Mouse (Mus musculus) neural tube, embryonic 14.5 days (tissue): Measurements from ENCODE around the gene Fhod1. TPM values are rescaled to one million over a fixed set of nuclear protein-coding genes. Genes with fewer than 3 reads are reported as not detected.

Experiments used
- ATAC-seq: fragments of 200-750 bp; cut with Nextera tagmentation; 2 replicates; pipeline ENCODE4 v1.8.0; 2017; ENCODE audit warnings: low read depth, mild to moderate bottlenecking, moderate TSS enrichment, moderate library complexity
- H3K27ac ChIP-seq: fragments of 300-500 bp; sonication (generic); 2 replicates; pipeline ENCODE4 v1.5.1; 2014; ENCODE audit warnings: low read depth, mild to moderate bottlenecking, control low read depth, low read length, moderate library complexity, mixed read lengths
- H3K27me3 ChIP-seq: fragments of 300-500 bp; sonication (generic); 2 replicates; pipeline ENCODE4 v1.6.1; 2014; ENCODE audit warnings: low read length; ENCODE audit not compliant: control insufficient read depth, insufficient read depth
- H3K36me3 ChIP-seq: fragments of 300-500 bp; sonication (generic); 2 replicates; pipeline ENCODE4 v1.6.1; 2014; ENCODE audit warnings: low read length, mixed read lengths; ENCODE audit not compliant: control insufficient read depth, insufficient read depth
- H3K4me1 ChIP-seq: fragments of 300-500 bp; sonication (generic); 2 replicates; pipeline ENCODE4 v1.6.1; 2014; ENCODE audit warnings: low read length; ENCODE audit not compliant: control insufficient read depth, insufficient read depth
- H3K4me2 ChIP-seq: fragments of 300-500 bp; sonication (generic); 2 replicates; pipeline ENCODE4 v1.6.1; 2014; ENCODE audit warnings: mild to moderate bottlenecking, low read depth, low read length, control low read depth
- H3K4me3 ChIP-seq: fragments of 300-500 bp; sonication (generic); 2 replicates; pipeline ENCODE4 v1.5.1; 2014; ENCODE audit warnings: low read depth, low read length, control low read depth, mixed read lengths
- H3K9ac ChIP-seq: fragments of 300-500 bp; sonication (generic); replicated peaks from 2 replicates; pipeline ENCODE4 v1.6.1; 2014; ENCODE audit warnings: low read depth, mild to moderate bottlenecking, control low read depth, low read length, mixed read lengths
- H3K9me3 ChIP-seq: fragments of 300-500 bp; sonication (generic); 2 replicates; pipeline ENCODE4 v1.6.1; 2016; ENCODE audit warnings: low read length; ENCODE audit not compliant: control insufficient read depth
- WGBS: fragments of 180-500 bp; shearing (Covaris S2); extraction: QIAGEN DNeasy Blood & Tissue Kit; methylation state at CpG from one replicate; pipeline ENCODE4 v1.1.7; 2014; 5-methylcytosine and 5-hydroxymethylcytosine counted together
- microRNA counts: library from miRNA; unstranded; fragments of <30 nt; microRNA quantifications from one replicate; lab custom pipeline; 2016
- microRNA-seq: library from miRNA; unstranded; fragments of <30 nt; microRNA quantifications from one replicate; pipeline ENCODE4, GENCODE M21; 2016
- polyA plus RNA-seq: library from polyadenylated mRNA; unstranded; fragments of >200 nt; fragmentation: Nextera tagmentation; extraction: Ambion mirVana; gene quantifications from 2 replicates; pipeline ENCODE4 v1.2.1, GENCODE M21; 2014

Gene Fhod1
- polyA plus RNA-seq, 1 experiment from 2014 or later: 0.88 TPM

DNA sequence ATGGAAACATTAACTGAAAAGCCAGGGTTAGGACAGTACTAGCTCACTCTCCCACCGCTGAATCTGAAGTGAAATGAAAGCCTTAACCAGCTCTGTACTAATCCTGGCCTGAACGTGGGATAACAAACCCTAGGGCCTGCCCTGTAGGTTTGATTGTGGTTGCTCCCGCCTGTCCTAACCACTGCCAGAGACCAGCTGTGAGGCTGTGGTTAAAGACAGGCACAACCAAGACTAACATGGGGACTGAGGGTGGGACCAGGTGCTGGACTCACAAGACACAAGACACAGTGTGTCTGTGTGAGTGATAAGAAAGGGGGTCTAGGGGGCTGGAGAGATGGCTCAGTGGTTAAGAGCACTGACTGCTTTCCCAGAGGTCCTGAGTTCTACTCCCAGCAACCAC is 67.2 kb downstream of the Fhod1 start:
- WGBS: 74% methylated on average over 3 of the region's 3 CpGs
- Histone ChIP-seq H3K27me3 (peaks cover 8% of the 10 kb centered on the region), H3K27ac (no peak overlapping the region), H3K4me3 (no peak overlapping the region), H3K9me3 (no peaks in the 10 kb centered on the region), H3K9ac (no peak overlapping the region), H3K4me1 (0 out of 2 replicates have a peak, but pooled peaks cover 2% of the 10 kb centered on the region), H3K36me3 (peaks cover 30% of the 10 kb centered on the region; the same call in 1 of the 2 replicates), H3K4me2 (no peak overlapping the region)
- ATAC-seq: no peak

MicroRNAs within 50 kb of the gene (microRNA counts, 519-probe panel; counts per million panel counts)
- 4,091 counts per million, percentile 45 among the panel's probes with 10 or more counts for microRNA mmu-miR-328 (lab: Ali Mortazavi, UCI)

Small RNAs within 50 kb of the gene (microRNA-seq; reads per million reads assigned to microRNA genes)
- gene Gm27320: not detected
- gene Mir328: 374 reads per million, percentile 65 among the genes with 10 or more reads in this experiment

Other genes with a start within 250 kb of the Fhod1 start
- gene Ces4a, start 216.2 kb downstream of the Fhod1 start, polyA plus RNA-seq: 0.08 TPM in 1 of 2 replicates, not detected in the other
- 32.4 and 56.8 TPM in 2 replicates for gene Cbfb, start 177.3 kb downstream of the Fhod1 start, polyA plus RNA-seq
- gene D230025D16Rik, start 122.8 kb downstream of the Fhod1 start, polyA plus RNA-seq: 35.7 and 36.8 TPM in 2 replicates
- 6.2 and 8.3 TPM in 2 replicates for gene B3gnt9, start 92.8 kb downstream of the Fhod1 start, polyA plus RNA-seq
- gene Tradd, start 83.3 kb downstream of the Fhod1 start, polyA plus RNA-seq: 13.1 and 18.8 TPM in 2 replicates
- 0.96 and 1.8 TPM in 2 replicates for gene Fbxl8, start 83.3 kb downstream of the Fhod1 start, polyA plus RNA-seq
- gene Hsf4, start 78.2 kb downstream of the Fhod1 start, polyA plus RNA-seq: 0.66 and 0.71 TPM in 2 replicates
- gene Nol3, start 71.8 kb downstream of the Fhod1 start, polyA plus RNA-seq: 5.5 and 5.9 TPM in 2 replicates
- gene 4931428F04Rik, start 58.1 kb downstream of the Fhod1 start, polyA plus RNA-seq: 84.6 and 118 TPM in 2 replicates
- 8.0 and 12.5 TPM in 2 replicates for gene Exoc3l, start 51.9 kb downstream of the Fhod1 start, polyA plus RNA-seq
- 46.4 and 49.7 TPM in 2 replicates for gene E2f4, start 50.3 kb downstream of the Fhod1 start, polyA plus RNA-seq
- 0.77 and 1.3 TPM in 2 replicates for gene Elmo3, start 42.4 kb downstream of the Fhod1 start, polyA plus RNA-seq
- 0.85 and 0.95 TPM in 2 replicates for gene Lrrc29, start 21.7 kb downstream of the Fhod1 start, polyA plus RNA-seq
- 135 and 150 TPM in 2 replicates for gene Tmem208, start 21.6 kb downstream of the Fhod1 start, polyA plus RNA-seq
- gene Slc9a5, start 890 bp upstream of the Fhod1 start, polyA plus RNA-seq: 10.5 and 13.2 TPM in 2 replicates
- 2.3 and 2.6 TPM in 2 replicates for gene Plekhg4, start 25.3 kb upstream of the Fhod1 start, polyA plus RNA-seq
- gene Kctd19, start 65.5 kb upstream of the Fhod1 start, polyA plus RNA-seq: not detected in 2 replicates
- gene Lrrc36, start 65.6 kb upstream of the Fhod1 start, polyA plus RNA-seq: 0.16 and 0.43 TPM in 2 replicates
- gene Tppp3, start 123.6 kb upstream of the Fhod1 start, polyA plus RNA-seq: 189 and 259 TPM in 2 replicates
- gene Zdhhc1, start 148.9 kb upstream of the Fhod1 start, polyA plus RNA-seq: 27.9 and 32.5 TPM in 2 replicates
- gene Hsd11b2, start 170.8 kb upstream of the Fhod1 start, polyA plus RNA-seq: 0.94 and 1.2 TPM in 2 replicates
- 235 and 254 TPM in 2 replicates for gene Atp6v0d1, start 218.1 kb upstream of the Fhod1 start, polyA plus RNA-seq